Mouse (Mus musculus): Measurements from ENCODE around the gene Olfr223.

- TF ChIP-seq POLR2A (IDR thresholded peaks at IDR 0.05; ENCODE audit: insufficient read length, low read depth) (no peak), E2F4 (IDR thresholded peaks at IDR 0.05; ENCODE audit: insufficient read depth) (no peak), USF1 (IDR thresholded peaks at IDR 0.05; ENCODE audit: low read depth) (no peak), TCF12 (IDR thresholded peaks at IDR 0.05; ENCODE audit: insufficient read depth, poor library complexity, severe bottlenecking) (no peak), MYOD1 (IDR thresholded peaks at IDR 0.05; ENCODE audit: control insufficient read depth in 1 of 3, insufficient read length in 2 of 3, low read depth in 2 of 3) (no peak), POLR2AphosphoS2 (IDR thresholded peaks at IDR 0.05; ENCODE audit: insufficient read length, low read depth) (no peak), MAX (IDR thresholded peaks at IDR 0.05; ENCODE audit: low read depth) (no peak), MYOG (IDR thresholded peaks at IDR 0.05; ENCODE audit: control insufficient read depth in 1 of 3, insufficient read depth in 1 of 3, insufficient read length in 2 of 3, low read depth in 2 of 3) (no peak), CEBPB (IDR thresholded peaks at IDR 0.05; ENCODE audit: insufficient read depth, poor library complexity, severe bottlenecking) (no peak), REST (IDR thresholded peaks at IDR 0.05; ENCODE audit: insufficient read depth, insufficient read length) (no peak), TCF3 (IDR thresholded peaks at IDR 0.05; ENCODE audit: insufficient read length, low read depth) (no peak), SRF (IDR thresholded peaks at IDR 0.05; ENCODE audit: control insufficient read depth, insufficient read length, low read depth) (no peak)
Measured at GRCm38 (mm10) chr11:59593189-59593588, at the start of gene Olfr223.
